Mouse (Mus musculus) kidney, adult 8-10 months (tissue): ENCODE results near the gene Lpar1.
A peak's percentile ranks its signal among the peaks of the same experiment; 100 is the strongest.

Experiments
- DNase-seq, 2 experiments: peaks; one replicate each; pipeline ENCODE4 v3.0.0; 2022

Gene Lpar1

DNA sequence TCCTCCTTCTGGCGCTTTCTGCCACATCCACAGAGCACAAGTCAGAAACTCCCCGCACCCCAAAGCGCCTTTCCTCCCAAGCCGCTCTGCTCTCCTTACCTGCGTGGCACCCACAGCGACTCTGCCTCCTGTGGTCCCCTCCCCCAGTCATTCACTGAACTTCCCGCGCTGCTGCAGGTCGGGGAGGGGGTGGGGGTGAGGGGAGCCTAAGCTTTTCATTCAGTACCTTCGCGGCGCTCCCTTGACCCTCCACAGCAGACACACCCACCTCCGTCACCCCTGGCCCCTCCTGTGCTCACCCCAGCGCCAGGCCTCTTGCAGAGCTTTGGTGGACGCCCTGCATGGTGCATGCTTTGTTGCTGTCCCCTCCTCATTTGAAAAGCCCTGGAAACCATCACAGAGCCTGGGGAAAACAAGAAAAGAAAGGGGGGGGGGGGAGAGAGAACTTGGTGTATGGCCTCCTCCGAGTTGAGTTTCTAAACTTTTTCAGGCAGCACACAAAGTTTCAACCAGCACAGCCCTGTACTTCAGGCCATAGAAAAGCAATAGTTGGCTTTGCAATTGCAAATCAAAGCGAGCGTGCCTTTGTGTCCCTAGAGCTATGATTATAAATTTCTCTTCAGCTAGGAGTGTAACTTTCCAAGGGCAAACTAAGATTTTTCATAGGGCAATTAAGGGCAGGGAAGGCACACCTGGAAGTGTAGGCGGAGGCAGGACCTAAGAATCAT is at the start of gene Lpar1:
Gene Lpar1 (minus strand): TSS at position 268 of the 728 bp plus-strand sequence.
- DNase-seq = no peak

DNA sequence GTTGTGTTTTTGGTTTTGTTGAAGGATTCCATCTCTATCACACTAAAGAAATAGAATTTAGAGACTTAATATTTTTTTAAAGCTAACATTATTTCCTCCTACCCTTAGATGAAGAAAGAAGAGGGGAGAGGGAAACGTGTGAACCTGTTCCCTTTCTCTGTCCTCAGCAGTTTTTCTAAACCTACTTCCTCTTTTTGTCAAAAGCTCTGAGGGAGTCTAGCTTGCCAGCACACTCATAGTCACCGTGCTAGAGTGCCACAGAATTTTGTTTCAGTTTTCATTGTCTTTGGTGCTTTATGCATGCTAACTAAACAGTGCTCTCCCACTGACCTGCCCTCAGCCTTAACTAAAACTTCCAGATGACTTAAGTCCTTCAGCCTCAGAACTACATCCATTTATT is 32.2 kb upstream of the Lpar1 start:
- no peak for DNase-seq

DNA sequence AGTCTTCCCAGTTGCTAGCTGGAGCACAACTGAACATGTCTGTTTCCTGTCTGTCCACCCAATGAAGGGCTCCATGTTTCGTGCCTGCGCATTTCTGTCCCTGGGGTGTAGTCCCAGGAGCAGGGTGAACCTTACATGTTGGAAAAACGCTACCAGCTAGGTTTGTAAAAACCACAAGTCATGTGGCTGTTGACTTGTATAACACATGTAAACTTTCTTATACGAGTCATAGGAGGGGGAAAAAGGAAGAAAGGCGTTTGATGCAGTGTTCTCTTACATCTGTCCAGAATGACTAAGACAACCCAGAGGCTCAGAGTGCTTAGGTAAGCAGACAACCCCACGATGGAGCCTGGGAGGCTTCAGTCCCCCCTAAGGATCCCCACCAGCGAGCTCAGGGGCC is 27.5 kb upstream of the Lpar1 start:
- no peak for DNase-seq

DNA sequence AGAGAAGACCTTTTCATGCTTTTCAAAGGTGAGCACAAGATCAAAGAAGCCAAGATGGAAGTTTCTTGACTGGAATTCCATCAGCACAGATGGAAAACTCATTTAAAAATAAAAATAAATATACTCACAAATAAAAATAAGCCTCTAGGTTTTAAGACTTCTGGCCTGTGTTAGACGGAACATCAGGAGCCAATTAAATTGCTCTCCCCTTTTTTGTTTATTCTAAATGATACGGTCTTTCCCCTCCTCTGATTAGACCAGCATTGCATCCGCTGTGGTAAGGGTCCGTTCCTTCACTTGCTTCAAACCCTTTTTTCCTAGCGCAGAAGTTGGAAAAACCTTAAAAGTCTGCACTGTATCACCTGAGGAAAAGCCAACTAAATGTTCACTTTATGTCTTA is 26.8 kb upstream of the Lpar1 start:
- no peak for DNase-seq

DNA sequence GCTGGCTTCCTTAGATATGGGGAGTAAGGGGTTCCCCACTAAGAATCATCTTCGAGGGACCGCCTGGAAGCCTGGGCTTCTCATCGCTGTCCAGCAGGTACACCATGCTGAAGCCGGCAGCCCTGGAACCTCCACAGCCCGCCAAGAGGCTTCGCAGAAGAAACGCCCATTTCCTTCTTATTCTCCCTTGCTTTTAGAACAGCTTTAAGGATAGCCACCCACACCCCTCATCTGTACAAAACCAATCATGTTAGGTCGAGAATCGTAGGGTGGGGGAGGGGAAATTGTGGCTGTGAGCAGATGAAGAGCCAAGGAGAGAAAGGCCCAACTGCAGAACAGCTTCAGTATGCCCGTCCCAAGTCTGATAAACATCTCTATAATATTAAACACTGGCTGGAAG is 26.4 kb upstream of the Lpar1 start:
- no peak for DNase-seq

DNA sequence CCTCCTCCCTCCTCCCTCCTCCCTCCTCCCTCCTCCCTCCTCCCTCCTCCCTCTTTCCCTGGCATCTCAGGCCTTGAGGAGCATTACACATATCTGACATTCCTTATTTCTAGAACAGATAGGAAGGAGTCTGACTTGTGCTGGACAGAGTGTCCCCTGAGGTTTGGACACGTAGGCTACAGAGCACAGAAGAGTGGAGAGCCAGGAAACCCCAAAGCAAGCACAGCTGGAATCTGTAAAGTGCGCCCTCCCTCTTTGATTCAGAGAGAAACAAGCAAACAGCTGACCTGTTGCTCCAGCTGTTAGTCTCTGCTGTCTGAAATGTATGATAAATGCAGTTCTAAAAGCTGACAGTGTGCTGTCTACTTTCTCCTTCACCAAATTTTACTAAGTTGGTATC is 24.8 kb upstream of the Lpar1 start:
- peak in 1 of 2 experiments; percentile 14 for DNase-seq

DNA sequence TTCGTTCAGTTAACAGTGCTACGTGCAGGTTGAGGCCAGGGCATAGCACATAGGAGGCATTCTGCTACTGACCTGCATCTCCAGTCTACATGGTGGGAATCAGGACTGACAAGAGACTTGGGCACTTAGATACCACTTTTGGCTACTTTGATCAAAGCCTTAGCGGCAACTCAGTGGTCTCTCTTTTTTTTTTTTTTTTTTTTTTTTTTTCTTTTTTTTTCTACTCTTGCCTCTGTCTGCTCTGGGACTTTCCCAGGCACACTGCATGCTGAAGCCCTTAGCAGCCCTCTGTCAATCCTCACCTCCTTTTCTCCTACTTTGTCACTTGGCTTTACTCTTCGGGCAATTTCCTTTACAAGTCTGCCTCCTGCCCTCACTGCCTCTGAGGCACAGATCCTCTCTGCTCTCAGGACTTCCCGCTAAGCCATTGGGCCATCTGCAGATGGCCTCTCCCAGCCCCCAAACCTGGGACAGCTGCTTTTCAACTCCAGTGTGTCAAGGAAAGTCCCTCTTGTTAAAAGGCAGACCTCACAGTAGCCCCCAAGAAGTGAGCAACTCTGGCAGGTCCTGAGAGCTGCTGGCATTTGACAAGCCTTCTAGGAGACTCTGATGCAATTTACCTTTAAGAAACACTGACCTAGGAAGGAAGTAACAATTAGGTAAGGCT is 23.8 kb upstream of the Lpar1 start:
- no peak for DNase-seq

DNA sequence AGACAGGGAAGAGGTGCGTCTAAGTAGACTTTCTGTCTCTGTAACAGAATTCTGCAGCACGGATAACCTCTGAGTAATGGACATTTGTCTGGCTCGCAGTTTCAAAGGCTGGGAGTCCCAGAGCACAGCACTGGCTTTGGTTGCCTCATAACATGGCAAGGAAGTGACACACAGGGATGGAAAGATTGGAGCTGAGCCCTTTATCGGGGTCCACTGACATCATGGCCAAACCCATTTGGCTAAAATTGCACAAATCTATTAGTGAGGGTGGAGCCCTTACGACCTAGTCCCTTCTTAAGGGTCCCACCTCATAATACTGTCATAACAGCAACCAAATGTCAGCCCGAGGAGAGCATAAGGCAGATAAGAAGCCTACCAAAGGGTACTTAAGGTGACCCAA is 22.1 kb upstream of the Lpar1 start:
- no peak for DNase-seq

DNA sequence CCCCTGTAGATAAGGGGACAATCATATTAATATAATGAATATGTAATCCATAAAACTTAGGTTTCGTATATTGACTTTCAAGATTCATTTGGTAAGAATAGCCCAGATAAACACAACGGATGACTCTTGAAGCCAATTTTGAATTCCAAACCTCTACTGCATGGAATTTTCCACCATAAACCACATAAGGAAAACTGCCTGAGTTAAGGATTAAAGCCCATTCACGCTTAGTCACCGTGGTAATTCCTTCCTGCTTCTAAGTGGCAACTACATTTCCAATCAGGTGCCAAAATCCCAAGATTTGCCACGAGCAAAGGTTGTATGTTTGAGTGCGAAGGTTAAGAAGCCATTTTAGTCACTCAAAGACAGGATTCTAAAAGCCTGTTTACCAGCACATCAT is 20.3 kb upstream of the Lpar1 start:
- no peak for DNase-seq

DNA sequence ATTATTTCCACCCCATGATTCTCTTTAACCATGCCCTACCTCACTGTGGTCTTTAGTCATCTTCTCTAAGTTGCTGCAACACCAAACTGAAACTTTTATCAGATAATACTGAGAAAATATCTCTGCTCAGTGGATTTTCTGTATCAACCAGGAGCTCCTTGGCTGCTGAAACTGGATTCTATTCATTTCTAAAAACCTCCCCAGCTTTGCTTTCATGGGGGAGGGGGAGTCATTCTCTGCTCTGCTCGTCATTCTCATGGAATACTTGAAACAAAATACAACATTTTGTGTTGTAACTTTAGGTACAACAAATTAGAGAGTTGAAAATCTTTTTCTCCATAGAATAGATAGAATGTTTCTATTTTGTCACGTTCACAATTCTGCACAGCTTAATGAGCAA is 18.7 kb upstream of the Lpar1 start:
- DNase-seq = no peak

DNA sequence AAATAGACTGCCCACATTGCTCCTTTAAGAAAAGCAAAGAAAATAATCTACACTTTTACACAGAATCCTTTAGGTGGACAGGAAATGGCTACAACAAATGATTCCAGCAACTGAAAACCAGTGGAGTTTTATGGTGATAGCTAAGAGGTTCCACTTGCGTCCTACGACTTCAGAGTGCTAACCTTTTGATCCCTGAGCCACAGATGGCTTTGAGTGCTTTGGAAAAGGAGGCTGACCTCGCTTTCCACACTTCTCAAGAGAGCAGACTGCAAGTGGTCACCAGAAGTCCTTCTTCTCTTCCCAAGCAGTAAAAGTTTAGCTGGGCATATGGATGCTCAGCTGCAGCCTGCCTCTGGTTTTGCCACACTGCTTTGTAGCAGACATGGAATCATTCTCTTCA is 18.0 kb upstream of the Lpar1 start:
- no peak for DNase-seq

DNA sequence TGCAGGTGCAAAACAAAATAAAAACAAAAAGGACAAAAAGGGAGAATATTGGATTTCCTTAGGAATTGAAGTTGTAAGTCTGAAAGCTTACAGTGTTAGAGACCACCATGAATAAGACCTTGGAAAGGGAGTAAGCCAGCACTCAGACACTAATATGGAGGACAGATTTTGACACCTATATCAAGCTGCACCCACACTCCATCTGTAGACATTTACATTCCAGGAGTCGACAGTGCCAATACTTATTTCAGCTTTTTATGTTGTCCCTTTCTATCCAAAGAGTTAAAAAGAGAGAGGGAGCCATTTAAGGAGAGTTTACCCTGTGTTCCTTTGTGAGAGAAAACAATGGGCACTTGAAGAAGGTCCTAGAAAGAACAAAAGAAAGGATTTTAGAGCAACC is 17.5 kb upstream of the Lpar1 start:
- DNase-seq = no peak

DNA sequence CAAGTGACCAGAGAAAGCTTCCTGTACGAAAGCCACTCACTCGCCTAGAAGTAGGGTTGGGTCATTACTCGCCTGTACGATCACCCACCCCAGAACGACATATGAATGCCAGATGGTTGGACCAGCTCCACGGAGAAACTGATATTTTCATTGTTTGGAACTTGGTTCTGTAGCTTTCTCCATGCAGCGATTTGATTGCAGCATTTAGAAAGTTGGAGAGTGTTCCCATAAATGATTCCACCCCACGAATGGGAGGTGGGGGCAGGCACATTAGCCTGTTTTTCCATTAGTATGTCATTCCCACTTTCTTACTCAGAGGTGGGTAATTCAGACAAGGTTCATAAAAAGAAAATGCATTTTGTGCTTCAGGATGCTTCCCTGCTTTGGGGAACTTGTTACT is 14.8 kb upstream of the Lpar1 start:
- DNase-seq = no peak

DNA sequence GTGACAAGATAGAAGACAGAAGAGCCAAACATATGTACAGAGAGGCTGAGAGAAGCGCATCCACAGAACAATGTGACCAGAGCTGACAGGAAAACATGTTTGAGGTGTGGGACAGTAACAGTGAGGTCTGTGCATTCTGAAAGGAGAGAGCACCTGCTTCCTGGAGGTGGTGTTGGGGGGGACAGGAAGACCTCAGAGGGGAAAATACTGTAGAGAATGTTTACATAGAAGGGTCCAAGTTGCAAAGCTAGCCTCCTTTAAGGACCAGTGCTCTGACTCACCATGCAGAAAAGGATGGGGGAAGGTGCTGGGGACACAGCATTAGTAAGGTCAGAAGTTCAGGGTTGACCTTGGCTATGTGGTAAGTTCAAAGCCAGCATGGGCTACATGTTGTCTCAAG is 9.1 kb upstream of the Lpar1 start:
- DNase-seq = no peak

DNA sequence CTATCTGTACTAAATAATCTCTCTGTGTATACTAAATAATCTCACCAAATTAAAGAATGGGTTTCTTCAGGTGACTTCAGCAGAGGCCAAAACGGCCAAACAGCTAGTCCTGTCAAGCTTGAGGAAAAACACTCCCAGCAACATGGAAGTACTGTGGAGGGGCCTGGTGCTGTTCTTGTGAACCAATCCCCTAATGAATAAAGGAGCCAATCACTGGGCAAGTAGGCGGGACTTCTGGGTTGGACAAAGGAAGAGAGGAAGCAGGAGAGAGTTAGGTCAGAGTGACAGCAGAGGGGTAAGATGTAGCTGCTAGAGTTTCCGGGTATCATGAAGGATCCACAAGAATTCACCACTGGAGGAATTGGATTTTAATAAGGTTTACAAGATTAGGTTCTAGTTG is 3.3 kb upstream of the Lpar1 start:
- no peak for DNase-seq

DNA sequence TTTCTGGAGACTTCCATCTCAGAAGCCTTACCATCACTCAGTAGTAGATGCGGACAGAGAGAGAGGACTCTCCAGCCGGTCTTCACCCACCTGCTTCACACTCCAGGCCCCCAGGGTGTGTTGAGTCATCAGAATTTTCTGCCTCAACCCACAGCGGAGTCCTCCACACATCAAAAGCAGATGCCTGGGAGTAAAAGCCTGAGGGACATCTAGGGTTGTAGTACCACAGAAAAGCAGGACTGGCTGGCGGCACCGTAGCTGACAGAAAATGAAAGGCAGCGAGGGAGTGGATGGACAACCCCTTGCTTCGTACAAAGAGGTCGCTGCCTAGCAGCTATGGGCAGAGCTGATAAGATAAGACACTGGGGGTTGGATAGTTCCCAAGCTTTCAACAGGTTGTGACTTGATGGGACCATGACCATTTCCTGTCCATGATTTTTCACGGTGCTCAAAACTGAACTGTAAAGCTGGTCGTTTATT is 701 bp upstream of the Lpar1 start:
- no peak for DNase-seq

DNA sequence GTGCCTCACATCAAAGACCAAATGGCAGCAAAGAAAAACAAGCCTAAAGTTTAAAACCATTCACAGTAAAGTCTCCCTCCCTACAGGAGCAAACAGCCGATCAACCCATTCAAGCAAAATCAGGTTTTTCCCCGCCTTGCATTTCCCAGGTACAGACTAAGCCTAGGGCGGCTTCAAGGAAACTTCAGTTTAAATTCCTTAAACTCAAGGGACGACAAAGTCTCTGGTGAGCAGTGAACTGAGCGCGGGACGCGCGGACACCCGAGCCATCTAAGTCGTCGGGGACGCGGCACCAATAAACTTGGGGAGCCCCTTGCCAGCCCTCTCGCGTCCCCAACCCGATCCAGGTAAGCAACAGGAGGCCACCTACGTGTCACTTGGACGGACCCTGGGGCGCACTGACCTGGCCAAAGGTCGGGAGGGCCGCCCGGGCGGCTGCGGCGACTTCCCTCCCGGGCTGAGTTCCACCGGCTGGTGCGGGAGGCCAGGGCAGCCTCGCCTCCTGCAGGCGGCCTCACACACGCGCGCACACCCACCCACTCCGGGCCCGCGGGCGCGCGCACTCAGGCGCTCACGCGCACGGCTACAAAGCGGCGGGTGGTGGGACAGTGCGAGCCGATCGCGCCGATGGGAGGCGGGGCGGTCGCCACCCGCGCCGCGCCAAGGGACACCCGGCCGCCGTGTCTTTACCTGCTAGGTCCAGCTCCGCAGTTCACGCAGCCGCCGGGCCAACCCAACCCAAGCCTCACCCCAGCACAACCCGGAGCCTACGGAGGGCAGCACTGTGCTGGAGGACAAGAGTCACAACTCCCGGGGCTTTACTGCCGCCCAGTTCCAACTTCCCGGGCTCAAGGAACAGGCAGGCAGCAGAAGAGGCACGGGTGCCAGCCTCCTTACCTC is 717 bp downstream of the Lpar1 start:
- peak; percentile 49 for DNase-seq

DNA sequence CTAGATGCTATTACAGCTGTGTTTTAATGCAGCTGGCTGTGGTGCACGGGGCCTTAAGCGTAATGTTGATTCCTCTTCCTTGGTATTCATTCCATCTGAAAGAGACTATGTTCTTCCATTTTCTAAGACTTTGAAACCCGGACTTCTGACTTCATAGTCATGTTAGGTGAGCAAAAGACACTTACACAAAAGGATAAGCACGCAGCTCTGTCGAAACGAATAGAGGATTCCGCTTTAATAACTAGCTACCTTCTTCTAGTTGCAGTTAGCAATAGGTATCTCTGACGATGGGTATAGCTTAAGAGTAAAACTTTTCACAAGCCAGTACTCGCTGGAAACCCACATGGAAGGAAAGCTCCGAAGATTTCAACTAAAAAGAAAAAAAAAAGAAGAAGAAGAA is 1.5 kb downstream of the Lpar1 start:
- no peak for DNase-seq

DNA sequence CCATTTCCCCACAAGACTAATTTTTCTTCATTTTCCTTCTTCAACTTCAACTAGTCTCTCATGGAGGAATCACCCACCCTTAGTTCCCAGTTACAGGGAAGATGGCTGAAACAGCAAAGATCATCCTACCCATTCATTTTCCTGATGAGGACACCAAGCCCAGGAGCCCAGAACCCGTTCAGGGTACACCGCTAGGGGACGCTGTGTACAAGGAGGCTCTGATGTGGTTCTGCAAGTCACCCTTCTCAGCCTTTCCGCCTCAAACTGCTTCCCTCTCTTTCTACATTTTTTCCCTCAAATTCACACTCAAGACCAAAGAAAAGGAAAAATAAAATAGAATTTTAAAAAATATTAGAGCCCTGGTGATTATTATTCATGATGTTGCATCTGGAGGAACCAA is 1.9 kb downstream of the Lpar1 start:
- DNase-seq = peak; percentile 36 to 52

DNA sequence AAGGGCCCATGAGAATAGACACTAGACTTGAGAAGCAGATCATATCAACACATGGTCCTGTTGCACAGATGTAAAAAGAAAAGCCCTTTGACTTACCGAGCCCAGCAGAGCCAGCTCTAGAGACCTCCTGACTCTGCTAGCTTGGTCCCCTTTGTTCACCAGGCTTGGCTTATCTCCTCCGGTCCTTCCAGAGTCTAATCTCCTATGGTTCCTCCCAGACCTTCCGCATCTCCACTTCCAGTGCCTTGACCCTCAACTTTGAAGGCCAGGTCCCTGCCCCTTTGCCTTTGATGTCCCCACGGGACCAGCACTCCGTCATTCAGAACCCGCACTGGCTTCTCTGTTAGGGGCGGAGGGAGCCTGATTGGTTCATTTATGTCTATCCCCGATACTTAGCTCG is 6.0 kb downstream of the Lpar1 start:
- DNase-seq = no peak

DNA sequence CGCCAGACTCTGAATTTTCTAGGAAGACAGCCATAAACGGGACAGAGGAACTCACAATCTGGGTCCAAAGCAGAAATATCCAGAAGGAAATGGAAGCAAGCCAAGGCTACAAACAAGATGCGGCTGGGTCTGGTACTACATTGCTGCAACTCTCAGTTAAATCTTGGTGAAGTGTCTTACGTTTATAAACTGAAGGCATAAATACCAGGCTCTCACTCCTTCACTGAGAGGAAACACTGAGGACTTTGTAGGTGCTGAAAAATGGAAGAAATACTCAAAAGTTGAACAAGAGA is 6.5 kb downstream of the Lpar1 start:
- DNase-seq = no peak

DNA sequence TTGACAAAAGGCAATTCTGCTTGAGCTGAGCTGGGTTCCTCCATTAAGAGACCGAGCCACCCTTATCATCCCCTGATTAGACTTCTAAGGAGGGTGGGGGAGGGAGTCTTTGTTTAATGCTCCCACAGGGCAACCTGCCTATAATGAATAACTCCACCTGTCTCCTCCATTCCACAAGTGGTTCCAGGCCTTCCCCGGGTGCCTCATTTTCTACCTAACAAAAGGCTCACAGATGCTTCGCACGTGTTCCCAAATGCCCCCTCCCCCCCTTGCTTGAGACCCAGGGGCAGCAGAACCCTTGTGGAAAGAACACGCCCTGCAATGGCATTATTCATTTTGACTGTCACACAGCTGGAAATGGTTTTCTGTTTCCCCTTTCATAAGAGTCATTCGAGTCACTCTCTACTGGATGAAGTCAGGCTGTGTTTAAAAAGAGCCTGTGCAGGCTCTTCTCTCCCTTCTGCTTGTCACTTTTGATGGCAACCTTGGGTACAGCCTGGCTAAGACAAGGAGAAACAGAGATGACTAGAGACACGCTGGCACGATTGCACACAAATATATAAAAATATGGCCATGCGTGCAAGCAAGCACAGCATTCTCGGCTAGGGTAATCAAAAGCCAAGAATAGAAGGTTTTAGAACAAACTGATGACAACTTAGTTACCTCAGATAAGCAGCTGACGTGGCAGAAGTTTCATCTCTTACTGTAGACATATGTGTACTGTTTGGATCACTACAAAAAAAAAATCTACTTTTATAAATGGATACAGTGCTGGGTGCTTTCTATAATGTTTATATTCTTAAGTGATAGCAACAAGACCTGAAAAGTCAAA is 7.0 kb downstream of the Lpar1 start:
- DNase-seq = no peak

DNA sequence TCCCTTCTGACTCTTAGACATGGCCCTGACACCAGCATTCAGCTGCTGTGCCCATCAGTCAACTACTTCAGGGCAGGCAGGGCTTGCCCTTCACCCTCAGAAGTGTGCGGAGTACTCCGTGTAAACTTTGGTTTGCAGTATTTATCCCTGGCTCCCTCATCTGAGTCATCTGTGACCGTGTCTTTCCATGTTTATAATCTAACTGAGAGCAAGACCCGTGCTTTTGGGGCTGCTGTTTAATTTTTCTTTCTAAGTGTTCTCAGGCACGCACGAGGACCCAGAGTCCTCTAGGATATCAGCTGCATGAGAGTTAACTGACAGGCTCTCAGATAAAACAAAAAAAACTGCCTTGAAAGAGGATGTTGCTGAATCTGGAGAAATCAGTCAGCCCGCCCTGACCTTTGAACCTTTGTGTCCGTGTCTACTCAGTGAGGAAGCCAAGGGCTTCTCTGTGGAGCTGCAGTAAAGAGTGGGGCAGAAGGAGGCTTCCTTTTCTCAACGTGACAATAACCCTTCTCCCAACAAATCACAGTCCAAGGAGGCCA is 7.7 kb downstream of the Lpar1 start:
- peak; percentile 58 to 61 for DNase-seq
